Mouse (Mus musculus): ENCODE results near the gene Plekhj1.

Gene Plekhj1

DNA sequence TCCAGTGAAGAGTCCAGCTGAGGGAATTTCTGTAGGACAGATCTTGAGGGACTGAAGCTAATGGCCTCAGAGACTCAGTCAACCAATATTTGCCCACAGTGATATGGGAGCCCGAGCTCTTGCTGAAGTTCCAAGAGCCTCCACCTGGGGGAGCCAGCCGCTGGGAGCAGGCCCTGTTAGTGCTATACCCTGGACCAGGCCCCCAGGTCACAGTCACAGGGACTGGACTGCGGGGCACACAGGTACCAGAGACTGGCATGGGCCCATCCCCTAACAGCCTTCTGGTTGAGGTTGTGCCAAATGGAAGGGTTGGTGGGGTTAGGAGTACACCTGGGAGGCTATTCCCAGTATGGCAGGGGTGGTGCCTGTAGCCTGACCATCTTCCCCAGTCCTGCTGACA lies 7.5 kb upstream of the Plekhj1 start:
- DNase-seq (ENCODE audit: low read depth) = peak; percentile 79

DNA sequence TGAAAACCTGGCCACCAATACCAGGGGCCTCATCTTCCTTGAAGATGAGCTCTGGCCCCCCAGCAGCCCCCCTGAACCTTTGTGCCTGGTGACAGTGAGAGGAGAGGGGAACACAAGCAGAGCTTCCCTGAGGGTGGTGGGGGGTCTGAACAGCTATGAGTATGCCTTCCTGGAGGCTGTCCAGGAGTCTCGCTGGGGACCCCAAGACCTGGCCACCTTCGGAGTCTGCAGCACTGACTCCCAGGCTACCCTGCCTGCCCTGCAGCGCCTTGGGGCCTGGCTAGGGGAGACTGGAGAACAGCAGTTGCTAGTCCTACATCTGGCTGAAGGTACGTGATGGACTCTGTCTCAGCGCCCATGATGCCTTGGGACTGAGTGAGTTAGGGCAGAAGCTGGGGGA lies 6.9 kb upstream of the Plekhj1 start:
- no peak for DNase-seq (ENCODE audit: low read depth)

DNA sequence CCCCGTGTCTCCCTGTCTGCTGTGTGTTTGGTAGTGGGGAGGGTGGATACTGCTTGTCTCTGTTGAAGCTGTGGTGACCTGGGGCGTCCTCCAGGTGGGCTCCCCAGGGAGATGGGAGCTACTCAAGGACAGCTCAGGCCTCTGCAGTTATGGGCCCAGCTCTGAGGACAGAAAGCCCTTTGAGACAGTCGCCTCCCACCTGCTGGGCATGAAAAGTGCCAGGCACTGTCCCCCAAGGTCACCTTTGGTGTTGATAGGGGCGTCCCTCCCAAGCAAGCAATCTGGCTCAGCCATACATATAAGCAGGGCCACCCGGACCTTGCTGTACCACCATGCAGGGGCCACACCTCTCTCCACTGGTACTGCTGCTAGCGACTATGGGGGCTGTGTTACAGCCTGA lies 6.5 kb upstream of the Plekhj1 start, which contains the start of gene Amh:
Gene Amh, plus strand, starts transcription at position 328 of the 400 bp plus-strand sequence.
- no peak for DNase-seq (ENCODE audit: low read depth)

DNA sequence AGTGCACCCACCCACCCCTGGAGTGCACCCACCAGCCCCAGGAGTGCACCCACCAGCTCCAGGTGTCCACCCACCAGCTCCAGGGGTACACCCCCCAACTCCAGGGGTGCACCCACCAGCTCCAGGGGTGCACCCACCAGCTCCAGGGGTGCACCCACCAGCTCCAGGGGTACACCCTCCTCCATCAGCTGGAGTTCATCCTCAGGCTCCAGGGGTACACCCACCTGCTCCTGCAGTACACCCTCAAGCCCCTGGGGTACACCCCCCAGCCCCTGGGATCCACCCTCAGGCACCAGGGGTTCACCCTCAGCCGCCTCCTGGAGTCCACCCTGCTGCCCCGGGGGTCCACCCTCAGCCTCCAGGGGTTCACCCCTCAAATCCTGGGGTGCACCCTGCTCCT lies 5.9 kb upstream of the Plekhj1 start:
- DNase-seq (ENCODE audit: low read depth) = no peak

DNA sequence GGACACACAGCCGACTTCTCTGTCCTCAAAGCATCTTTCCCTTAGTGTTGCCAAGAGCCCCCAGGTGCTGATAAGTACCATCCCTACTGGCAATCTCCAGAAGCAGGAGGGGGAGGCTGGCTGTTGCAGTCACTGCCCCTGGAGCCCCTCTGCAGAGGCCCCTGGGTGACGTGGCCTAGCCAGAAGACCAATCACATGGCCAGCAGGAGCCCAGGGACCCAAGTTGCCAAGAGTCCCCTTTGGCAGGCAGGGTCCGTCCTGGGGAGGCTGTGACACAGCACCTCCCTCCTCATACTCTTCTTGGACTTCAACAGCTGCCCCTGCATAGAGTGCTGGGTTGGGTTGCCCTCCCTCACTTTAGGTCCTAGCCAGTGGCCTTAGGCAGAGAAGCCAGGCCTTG lies 4.6 kb upstream of the Plekhj1 start:
- DNase-seq (ENCODE audit: low read depth) = no peak

DNA sequence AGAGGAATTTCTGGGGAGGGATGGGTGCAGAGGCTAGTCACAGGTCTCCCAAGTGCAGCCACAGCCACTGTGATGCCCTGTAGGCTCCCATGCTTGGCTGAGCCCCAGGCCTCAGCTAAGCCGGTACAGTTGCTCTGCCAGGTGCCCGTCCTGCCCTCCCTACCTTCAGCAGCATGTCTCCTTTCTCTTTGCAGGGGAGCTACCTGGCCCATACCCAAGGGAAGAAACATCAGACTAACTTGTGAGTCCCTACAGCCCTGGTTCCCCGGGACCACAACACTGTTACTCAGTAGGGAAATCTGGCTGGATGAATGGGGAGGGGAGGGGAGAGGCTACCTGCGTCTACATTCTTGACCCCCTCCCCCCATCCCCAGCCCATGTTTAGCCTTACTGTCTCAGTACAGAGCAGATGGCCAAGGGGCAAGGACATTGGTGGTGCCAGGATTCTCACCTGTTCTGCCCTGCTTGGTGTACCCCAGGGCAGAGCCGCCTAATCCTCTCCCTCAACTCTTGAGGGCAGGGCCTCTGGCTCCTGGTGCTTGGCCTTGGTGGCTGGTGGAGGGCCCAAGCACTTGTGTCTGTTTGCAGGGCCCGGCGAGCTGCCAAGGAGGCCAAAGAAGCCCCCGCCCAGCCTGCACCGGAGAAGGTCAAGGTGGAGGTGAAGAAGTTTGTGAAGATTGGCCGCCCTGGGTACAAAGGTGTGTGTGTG lies 3.9 kb upstream of the Plekhj1 start:
- DNase-seq (ENCODE audit: low read depth) = no peak

DNA sequence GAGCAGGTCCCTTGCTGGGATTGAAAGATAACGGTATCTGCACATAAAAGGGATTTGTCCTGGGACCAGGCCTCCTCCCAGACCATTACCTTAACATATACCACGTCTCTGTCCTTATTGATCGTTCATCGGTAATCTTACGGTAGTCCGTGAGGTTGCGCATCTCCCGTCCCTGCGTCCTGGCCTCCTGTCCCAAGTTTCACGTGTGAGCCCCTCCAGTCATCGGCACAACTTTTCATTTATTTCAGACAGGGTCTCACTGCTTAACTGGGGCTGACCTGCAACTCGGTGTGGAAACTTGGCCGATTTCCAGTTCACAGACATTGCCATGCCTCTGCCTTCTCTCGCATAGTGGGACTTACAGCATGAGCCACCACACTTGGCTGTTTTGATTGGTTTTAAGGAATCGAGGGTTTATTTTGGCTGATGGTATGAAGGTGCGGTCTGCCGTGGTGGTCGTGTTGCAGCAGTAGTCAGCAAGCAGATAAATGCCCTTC lies 692 bp upstream of the Plekhj1 start:
- no peak for DNase-seq (ENCODE audit: low read depth)

DNA sequence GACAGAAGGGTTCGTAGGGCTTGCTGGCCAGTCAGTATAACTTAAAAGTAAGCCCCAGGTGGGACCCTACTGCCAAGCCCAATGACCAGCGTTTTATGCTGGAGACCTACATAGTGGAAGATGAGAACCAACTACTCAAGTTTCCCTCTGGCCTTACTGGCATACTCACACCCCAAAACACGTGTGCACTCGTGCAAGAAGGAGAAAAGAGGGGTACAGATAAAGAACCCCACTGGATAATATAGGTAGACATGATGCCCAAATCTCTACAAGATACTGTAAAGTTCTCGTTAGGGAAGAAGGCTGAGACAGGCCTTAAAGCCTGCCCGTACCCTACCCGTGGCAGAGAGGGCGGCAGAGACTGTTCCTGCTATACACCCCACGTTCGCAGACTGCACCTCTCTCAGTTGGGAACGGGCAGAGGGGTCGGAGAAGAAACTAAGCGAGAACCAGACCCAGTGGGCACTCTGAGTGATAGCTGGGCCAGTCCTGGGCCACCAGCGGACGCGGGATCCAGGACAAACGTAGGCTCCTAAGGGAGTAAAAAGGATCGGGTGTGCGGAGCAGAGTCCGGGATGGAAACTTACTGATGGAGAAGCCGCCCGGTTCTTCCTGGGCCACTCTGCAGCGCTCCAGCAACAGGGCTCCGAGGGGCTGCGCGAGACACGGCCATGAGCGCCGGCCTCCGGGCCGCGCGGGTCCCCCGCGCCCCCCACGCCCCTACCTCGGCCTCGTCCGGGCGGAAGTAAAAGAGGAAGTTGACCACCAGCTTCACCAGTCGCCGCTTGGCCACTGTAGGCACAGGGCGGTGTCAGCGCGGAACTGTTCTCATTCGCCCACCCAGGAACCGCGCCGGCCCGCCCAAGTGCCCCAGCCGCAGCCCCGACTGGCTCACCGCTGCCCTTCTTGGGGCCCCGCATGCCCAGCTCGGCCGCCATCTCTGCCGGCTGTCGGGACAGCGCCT lies 958 bp downstream of the Plekhj1 start:
- DNase-seq (ENCODE audit: low read depth) = peak; percentile 46

DNA sequence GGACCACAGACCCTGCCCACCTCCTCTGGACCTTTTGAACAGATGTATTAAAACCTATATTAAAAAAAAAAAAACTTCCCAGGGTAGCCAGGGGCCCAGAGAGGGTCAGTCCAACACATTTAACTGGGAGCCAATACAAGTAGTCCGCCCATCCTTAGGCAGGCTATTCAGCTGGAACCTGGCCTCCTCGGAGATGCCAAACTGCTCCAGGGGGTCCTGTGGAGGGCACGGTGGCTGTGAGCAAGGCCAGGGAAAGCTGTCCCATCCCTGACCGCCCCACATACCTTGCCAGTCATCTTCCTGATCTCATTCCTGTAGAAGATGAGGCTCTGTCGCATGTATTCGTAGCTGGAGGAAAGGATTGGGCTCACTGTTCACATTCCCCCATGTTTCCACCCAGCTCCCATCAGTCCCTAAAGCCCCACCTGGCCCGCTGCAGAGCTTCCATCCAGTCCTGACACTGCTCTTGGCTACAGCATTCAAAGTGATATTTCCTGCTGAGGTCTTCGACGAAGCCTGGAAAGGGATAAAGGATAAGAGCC lies 2.0 kb downstream of the Plekhj1 start:
- no peak for DNase-seq (ENCODE audit: low read depth)

DNA sequence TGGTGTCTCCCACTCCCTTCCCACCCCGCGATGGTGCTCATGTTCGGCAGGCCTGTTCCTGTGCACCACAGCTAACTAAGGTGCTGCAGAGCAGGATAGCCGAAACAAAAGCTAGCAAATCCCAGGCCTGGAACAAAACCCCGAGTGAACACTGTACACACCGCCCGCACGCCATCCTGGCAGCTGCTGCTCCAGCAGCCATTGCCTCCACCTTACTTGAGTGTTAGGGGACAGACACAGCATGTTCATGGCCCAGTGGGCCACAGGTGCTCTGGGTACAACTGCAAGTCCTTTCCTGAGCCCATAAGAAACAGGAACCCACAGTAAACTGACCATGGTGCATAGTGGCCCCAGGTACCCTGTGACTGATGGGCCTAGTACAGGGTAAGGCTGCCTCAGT lies 3.7 kb downstream of the Plekhj1 start:
- no peak for DNase-seq (ENCODE audit: low read depth)

DNA sequence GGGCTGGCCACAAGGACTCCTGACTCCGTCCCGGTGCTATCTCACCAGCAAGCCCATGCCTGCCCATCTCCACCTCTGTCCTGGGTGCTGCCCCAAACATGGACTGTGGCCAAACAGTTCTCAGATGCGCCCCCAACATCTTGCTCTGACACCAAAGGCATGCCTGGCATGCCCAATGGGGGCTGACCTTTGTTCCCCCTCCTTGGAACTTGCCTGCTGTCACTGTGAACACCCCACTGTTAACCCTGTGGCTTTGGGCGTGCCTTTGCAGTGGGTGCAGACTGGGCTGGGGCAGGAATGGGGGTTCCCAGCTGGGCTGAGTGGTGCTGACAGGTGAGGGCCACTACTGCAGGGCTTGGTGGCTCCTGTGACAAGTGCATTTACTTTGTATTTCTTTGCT lies 4.6 kb downstream of the Plekhj1 start:
- DNase-seq (ENCODE audit: low read depth) = no peak

DNA sequence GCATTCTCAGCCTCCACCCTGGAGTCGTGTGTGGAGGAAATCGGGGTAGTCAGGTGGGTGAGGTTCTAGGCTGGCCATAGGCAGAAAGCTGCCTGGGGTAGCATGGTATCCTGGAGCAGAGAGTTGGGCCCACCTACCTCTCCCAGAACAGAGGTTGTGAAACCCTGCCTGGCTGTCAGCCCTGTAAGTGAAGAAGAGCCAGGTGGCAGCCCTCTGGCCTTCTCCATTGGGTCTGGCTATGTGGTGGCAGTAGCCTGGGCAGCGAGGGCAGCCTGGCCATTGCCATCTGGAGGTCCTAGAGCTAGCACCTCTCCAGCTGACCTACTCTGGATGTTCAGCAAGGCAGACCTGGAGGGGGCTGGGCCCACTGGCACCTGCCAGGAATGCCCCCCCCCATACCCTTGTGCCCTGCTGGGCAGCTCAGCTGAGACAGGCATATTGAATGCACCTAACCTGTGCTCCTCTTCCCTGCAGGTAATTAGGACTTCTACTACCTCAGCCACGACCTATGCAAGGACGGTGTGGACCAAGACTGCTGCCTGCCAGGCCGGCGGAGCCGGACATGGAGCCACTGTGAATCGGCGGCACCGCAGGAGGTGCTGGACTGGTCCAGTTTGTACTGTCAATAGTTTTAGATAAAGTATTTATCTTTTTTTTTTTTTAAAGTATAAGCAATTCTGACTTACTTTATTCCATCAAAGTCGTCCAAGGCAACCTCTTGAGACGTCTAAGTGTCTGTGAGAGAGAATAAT lies 5.2 kb downstream of the Plekhj1 start:
- no peak for DNase-seq (ENCODE audit: low read depth)

DNA sequence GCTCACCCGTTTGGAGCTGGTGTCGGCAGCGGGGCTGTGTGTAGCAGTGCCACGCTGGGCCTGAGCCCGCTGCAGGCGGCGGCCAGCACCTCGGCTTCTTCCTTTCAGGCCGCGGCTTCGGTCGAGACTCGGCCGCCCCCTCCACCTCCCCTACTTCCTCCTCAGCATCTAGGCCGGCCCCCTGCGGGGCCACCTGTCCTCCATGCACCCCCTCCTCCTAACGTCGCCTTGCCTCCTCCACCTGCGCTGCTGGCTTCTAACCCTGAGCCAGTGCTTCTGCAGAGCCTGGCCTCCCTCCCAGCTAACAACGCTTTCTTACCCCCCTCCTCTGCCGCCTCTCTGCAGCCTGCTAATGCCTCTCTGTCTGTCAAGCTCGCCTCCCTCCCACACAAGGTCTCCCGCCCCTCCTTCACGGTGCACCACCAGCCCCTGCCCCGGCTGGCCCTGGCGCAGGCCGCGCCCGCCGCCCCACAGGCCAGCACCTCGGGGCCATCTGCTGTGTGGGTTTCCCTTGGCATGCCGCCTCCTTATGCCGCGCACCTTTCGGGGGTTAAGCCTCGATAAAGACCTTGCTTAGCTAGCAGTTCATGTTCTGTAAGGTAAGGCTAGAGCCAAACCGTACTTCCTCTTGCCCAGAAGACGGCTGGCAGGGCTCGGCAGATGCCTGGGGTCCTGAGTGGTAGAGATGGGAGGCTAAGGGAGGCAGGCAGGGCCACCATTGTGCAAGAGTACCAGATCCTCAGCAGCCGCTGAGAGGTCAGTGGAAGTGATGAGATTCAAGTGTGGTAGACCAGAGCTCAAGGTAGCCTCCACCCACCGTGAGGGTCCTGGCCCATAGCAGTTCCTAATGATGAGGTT lies 6.0 kb downstream of the Plekhj1 start:
- no peak for DNase-seq (ENCODE audit: low read depth)

DNA sequence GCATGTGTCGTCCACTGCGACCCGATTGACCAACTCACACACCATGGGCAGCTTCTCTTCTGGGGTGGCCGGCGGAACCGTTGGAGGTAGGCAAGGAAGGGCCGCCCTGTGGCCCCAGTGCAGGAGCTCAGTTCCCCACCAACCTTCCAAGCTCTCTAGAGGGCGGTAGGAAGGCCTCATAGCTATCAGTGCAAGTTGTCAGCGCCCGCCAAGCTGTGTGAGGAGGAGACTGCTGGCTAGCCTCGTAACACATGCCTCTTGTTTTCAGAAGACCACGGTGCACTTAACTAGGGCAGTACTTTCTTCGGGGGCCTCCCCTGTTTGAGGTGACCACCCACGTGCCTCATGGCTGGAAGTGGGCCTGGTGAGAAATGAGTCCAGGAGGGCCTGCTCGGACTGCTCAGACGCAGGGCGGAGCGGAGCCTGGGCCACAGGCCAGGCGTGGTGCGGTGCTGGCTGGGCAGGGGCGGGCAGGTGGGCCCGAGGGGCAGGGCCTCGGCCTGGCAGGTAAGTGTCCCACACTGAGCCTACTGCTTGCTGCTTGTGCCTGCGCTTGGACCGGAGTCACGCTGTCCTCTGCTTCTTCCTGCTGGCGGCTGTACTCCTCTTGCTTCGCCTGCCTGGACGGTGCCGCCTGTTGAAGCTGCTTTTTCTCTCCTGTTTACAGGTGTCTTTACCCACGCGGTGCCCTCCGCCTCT lies 6.8 kb downstream of the Plekhj1 start:
- no peak for DNase-seq (ENCODE audit: low read depth)

DNA sequence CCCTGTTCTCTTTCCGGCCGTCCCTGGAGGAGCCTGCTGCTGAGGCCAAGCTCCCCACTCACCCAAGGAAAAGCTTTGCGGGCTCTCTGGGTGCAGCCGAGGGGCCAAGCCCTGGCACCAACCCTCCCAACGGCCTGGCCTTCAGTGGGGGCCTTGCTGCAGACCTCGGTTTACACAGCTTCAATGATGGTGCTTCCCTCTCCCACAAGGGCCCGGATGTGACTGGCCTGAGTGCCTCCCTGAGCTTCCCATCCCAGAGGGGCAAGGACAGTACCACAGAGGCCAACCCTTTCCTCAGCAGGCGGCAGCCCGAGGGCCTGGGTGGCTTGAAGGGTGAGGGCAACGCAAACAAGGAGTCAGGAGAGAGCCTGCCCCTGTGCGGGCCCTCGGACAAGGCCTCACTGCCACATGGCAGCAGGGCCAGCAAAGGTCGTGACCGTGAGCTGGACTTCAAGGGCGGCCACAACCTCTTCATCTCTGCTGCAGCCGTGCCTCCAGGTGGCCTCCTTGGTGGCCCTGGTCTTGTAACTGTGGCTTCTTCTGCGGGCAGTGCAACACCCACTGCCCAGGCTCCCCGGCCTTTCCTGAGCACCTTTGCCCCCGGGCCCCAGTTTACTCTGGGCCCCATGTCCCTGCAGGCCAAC lies 7.5 kb downstream of the Plekhj1 start:
- DNase-seq (ENCODE audit: low read depth) = no peak

DNA sequence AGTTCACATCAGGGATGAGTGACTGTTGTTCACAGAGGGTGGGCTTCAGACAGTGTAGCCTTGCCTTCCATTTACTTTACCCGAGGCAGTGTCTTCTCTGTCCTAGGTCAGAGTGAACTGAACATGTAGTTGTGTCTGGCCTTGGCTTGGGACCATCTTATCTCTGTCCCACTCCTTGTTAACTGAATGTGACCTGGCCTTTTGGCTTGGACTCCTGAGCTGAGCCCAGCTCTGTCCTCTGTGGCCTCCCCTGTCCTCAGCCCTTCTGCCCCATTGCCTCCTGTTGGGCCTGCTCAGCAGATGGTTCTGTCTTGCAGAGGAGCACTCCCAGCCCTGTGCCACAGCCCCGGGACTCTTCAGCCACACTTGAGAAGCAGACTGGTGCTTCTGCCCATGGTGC lies 10.9 kb downstream of the Plekhj1 start:
- DNase-seq (ENCODE audit: low read depth) = no peak

DNA sequence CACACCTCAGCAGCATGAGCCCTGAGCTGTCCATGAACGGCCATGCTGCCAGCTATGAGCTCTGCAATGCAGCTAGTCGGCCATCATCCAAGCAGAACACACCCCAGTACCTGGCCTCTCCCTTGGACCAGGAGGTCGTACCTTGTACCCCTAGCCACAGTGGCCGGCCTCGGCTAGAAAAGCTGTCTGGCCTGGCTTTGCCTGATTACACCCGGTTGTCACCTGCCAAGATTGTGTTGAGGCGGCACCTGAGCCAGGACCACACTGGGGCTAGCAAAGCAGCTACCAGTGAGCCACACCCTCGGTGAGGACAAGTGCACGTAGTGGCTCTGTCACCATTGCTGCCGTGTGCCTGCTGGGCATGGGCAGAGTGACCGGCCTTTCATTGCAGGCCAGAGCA lies 12.5 kb downstream of the Plekhj1 start:
- DNase-seq (ENCODE audit: low read depth) = no peak

DNA sequence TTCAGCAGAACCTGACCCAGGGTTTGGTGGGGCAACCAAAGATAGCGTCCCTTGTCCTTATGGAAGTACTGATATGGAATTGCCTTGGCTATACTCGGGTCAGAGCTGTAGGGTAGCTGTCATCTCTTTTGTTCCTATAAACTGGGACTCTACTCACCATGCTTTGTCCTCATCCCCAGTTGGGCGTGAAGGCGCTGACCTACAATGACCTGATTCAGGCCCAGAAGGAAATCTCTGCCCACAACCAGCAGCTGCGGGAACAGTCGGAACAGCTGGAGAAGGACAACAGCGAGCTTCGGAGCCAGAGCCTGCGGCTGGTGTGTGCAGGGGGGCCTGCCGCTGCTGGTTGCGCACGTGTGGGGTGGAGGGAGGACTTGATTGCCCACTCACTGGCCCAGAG lies 13.6 kb downstream of the Plekhj1 start:
- no peak for DNase-seq (ENCODE audit: low read depth)

DNA sequence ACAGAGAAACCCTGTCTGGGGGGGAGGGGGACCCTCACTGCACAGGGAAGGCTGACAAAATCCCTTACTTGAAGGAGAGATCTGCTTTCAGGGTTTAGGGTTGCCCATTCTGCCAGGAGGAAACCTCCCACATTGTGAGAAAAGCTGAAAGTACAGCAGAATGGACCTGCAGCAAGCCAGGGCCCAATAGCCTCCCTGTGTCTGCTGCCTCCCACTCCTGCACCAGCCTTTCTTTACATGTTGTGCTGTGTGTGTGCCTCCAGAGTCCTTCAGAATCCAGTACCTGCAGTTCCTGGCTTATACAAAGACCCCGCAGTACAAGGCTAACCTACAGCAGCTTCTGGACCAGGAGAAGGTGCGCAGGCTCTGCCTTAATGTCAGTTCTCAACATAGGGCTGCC lies 14.1 kb downstream of the Plekhj1 start:
- no peak for DNase-seq (ENCODE audit: low read depth)

DNA sequence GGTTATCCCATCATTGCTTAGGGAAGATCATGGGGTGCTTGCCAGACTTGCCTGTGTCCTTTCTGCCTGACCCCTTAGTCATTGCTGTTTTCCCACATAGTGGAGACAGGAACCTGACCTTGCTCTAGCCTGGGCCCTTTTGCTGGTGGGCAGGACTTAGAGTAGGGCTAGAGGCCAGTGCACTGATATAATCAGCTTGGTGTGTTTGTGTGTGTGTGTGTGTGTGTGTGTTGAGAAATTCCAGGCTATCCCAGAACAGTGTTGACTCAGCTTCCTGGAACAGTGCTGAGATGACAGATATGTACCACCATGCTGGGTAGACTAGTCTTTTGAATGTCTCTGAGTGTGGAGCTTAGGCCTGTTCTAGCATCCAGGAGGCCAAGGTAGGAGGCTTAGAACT lies 18.9 kb downstream of the Plekhj1 start:
- no peak for DNase-seq (ENCODE audit: low read depth)

Measured in induced T-regulatory cell, adult 2 months (primary cell).